Mouse (Mus musculus) cerebellum, postnatal 36 days (tissue): ENCODE measurements around the gene Tprgl.

Source experiments
- DNase-seq, 2 experiments: peaks; one replicate each; pipeline ENCODE4 v3.0.0; 2021 to 2022; ENCODE audit warnings: mixed read lengths in 2 of 2

The Tprgl gene

DNA sequence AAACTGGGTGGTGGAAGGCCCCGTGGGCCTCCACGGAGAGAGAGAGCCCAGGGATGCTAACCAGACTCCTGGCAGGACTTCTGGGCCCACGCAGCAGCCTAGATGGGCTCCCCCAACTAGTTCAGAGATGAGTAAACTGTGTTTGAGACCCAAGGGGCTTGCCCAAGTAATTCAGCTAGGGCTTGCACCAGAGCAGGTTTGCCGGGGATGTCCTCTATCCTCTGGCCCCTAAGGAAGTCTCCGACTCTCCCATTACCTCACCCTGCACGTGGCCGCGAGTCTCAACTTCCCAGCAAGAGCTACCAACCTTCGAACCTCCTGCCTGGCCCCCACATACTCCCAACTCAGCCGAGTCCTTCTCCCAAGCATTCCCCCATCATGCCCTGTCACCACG lies 50.6 kb downstream of the Tprgl start:
- no peak for DNase-seq

DNA sequence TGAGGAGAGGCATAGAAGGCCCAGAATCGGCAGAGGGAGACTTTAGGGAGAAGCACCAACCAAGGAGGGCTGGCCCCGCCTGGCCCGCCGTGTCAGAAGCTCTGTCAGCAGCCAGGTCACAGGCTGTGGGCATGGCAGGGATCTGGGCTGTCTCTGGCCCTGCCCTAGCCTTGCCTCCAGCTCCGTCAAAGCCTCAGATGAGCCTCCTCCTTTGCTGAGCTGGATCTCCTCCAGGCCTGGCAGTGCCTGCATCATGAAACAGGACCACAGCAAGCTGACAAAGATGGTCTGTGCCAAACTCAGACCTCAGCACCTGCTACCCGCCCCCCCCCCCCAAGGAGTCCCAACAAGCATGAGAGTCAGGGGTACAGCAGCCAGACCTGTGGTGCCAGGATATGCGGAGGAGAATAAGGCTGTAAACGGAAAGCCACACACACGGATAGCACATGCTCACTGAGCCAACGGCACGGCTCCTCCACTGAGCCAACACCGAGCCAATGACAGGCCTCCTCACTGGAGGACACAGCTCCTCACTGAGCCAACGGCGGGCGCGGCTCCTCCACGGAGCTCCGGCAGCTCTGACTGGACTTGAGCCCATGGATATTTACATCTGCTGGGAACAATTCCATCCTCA lies 51.1 kb downstream of the Tprgl start:
- peak; percentile 70 to 75 for DNase-seq
